Comparison of ENCODE assay signal across 9 mouse cellular contexts in the genomic region with DNA sequence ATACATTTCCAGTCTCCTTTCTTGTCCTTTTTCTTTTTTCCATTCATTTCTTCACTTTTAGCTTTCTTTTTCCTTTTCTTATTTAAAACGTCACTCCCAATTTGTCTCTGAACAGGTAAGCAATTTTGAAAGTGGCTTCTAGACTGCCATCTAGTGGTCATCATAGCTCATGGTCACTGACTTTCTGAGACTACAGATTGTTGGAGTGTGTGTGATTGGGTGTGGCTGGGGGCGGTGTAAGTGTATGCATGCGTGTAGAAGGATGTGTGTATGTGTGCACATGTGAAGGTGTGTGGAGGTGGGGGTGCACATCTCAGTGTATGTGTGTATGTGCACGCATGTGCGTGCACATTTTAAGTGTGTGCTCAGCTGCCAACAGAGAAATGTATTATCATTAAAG.
DNase-seq lines count a peak whose midpoint lies in the region; ATAC-seq lines count a peak whose summit lies in the region.
"Had no signal": no experiment of that assay in that cellular context is flagged by ENCODE, and none has a peak within 500 bp of the region (broad histone marks: within the 10 kb centered on the region; RNA-seq: fewer than 3 reads in every experiment).

No protein-coding gene starts in this region.

- H3K4me2 ChIP-seq in midbrain, embryonic 15.5 days = no peak overlapping the region
- H3K4me2 ChIP-seq: embryonic facial prominence, embryonic 13.5 days had no signal

- H3K9me3 ChIP-seq in midbrain, embryonic 15.5 days = no peaks in the 10 kb centered on the region
- H3K9me3 ChIP-seq: embryonic facial prominence, embryonic 13.5 days had no signal

- 51% methylated on average over 5 of the region's 5 CpGs for WGBS in midbrain, embryonic 15.5 days

- H3K9ac ChIP-seq in midbrain, embryonic 15.5 days = no peak overlapping the region
- H3K9ac ChIP-seq: embryonic facial prominence, embryonic 13.5 days had no signal

- DNase-seq in kidney, adult 18-20 months = peak; percentile 17
- no peak for DNase-seq in kidney, postnatal 4 days
- DNase-seq in R1 (ENCODE audit: low read depth, low spot score) = peak; percentile 76
- peak; percentile 58 for DNase-seq in embryo, embryonic 11 days
- DNase-seq in kidney, adult 8-10 months = peak; percentile 21
- DNase-seq in gastrocnemius, postnatal 25 days = no peak
- no peak for DNase-seq in heart, adult 11 months

- H3K36me3 ChIP-seq in midbrain, embryonic 15.5 days (replicated peaks) = no peaks in the 10 kb centered on the region
- H3K36me3 ChIP-seq: embryonic facial prominence, embryonic 13.5 days had no signal

- no peaks in the 10 kb centered on the region for H3K27me3 ChIP-seq in midbrain, embryonic 15.5 days (replicated peaks)
- H3K27me3 ChIP-seq: embryonic facial prominence, embryonic 13.5 days had no signal

- no peak overlapping the region for H3K27ac ChIP-seq in midbrain, embryonic 15.5 days
- H3K27ac ChIP-seq: embryonic facial prominence, embryonic 13.5 days had no signal

- ATAC-seq in midbrain, embryonic 15.5 days (replicated peaks) = peak; percentile 66

- H3K4me1 ChIP-seq in midbrain, embryonic 15.5 days = peaks cover 13% of the 10 kb centered on the region

- no peak overlapping the region for H3K4me3 ChIP-seq in midbrain, embryonic 15.5 days
- H3K4me3 ChIP-seq: embryonic facial prominence, embryonic 13.5 days had no signal

Comparison
In these comparisons a context has a peak if more than half of its experiments do, and no peak if none do; other contexts are left out.
1. DNase-seq: peak in kidney, adult 18-20 months (single experiment), R1 (single experiment), embryo, embryonic 11 days (single experiment) and kidney, adult 8-10 months (2 of 2); none in kidney, postnatal 4 days (0 of 2), gastrocnemius, postnatal 25 days (single experiment) and heart, adult 11 months (single experiment).